Mouse (Mus musculus) testis, adult 2 months (tissue): Measurements from ENCODE around the gene Hopx.

Experiments used
- CTCF ChIP-seq: fragments of 200-500 bp; IDR thresholded peaks from 2 replicates; pipeline ENCODE4 v1.5.1; 2012; ENCODE audit warnings: low read depth, mild to moderate bottlenecking, inconsistent platforms, low read length, moderate library complexity; ENCODE audit not compliant: control insufficient read depth, insufficient read depth, insufficient replicate concordance
- POLR2A ChIP-seq: fragments of 200-500 bp; IDR thresholded peaks from 2 replicates; pipeline ENCODE4 v1.6.1; 2012; ENCODE audit warnings: low read depth, mild to moderate bottlenecking, inconsistent platforms, low read length, moderate library complexity; ENCODE audit not compliant: control insufficient read depth

GRCm38 (mm10) chr5:77119475-77120422 lies 4.8 kb upstream of the Hopx start:
- TF ChIP-seq POLR2A (no peak), CTCF (no peak)
